Mouse (Mus musculus) myocyte (in vitro differentiated cells): ENCODE measurements at regions not wholly inside any gene's neighbourhood (a gene's known extent, or its start where the extent isn't known, plus 50 kb on each side); places are given as distances from the start of the nearest gene placed in this dataset.

Source experiments
- MAX ChIP-seq: IDR thresholded peaks from one replicate; pipeline ENCODE4 v1.6.1; 2011; ENCODE audit warnings: low read depth, mild to moderate bottlenecking, control low read depth
- POLR2A ChIP-seq: IDR thresholded peaks from one replicate; pipeline ENCODE4 v1.6.1; 2011; ENCODE audit warnings: low read depth, mild to moderate bottlenecking, control low read depth, moderate library complexity; ENCODE audit not compliant: insufficient read length

DNA sequence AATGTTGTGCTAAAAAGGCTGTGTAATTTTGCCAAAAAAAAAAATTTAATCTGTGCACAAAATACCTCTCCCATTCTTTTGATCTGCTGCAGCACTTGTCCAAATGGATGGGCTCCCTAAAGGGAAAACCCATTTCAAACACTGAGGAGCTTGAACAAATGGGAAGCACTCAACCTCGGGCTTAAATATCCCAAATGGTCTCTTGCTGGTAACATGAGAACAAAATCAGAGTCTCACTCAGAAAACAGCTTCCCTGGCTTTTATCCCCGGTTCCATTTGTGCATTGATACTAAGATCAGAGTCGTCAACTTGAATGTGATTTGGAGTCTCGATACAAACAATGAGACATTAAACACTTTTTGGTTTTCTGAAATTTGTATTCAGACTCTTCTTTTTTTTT, 59.9 kb upstream of the Zpld1 start:
- TF ChIP-seq POLR2A (no peak), MAX (no peak)
